Mouse (Mus musculus): ENCODE data around the gene Lamp1. TPM values are rescaled to one million over a fixed set of nuclear protein-coding genes. Genes with fewer than 3 reads are reported as not detected.

The Lamp1 gene
- 10 to 100 TPM; 12.6 to 25.2 TPM for polyA plus RNA-seq (2017; shearing (Covaris generic))

- ATAC-seq, result peak; percentile 90
Observed at GRCm38 (mm10) chr8:13158718-13159376, at the start of gene Lamp1. Gene Lamp1 (plus strand): TSS chr8:13159161.

- no peak for ATAC-seq
Observed at GRCm38 (mm10) chr8:13109416-13109960, 49.5 kb upstream of the Lamp1 start.

- ATAC-seq, result no peak
Observed at GRCm38 (mm10) chr8:13111917-13112316, 47.0 kb upstream of the Lamp1 start.

GRCm38 (mm10) chr8:13113232-13113631, 45.7 kb upstream of the Lamp1 start:
- no peak for ATAC-seq

GRCm38 (mm10) chr8:13117096-13117495, 41.9 kb upstream of the Lamp1 start:
- no peak for ATAC-seq

GRCm38 (mm10) chr8:13118516-13118915, 40.4 kb upstream of the Lamp1 start:
- ATAC-seq, result no peak

- no peak for ATAC-seq
Observed at GRCm38 (mm10) chr8:13120882-13121665, 37.9 kb upstream of the Lamp1 start.

GRCm38 (mm10) chr8:13122887-13123421, 36.0 kb upstream of the Lamp1 start:
- no peak for ATAC-seq

- ATAC-seq, result no peak
Observed at GRCm38 (mm10) chr8:13124897-13125296, 34.1 kb upstream of the Lamp1 start.

GRCm38 (mm10) chr8:13132220-13132619, 26.7 kb upstream of the Lamp1 start:
- peak; percentile 66 for ATAC-seq

GRCm38 (mm10) chr8:13139641-13140182, 19.2 kb upstream of the Lamp1 start:
- no peak for ATAC-seq

- ATAC-seq, result no peak
Observed at GRCm38 (mm10) chr8:13141681-13142080, 17.3 kb upstream of the Lamp1 start.

- ATAC-seq, result no peak
Observed at GRCm38 (mm10) chr8:13148476-13148875, 10.5 kb upstream of the Lamp1 start.

- no peak for ATAC-seq
Observed at GRCm38 (mm10) chr8:13149287-13149686, 9.7 kb upstream of the Lamp1 start.

- ATAC-seq, result no peak
Observed at GRCm38 (mm10) chr8:13149866-13150265, 9.1 kb upstream of the Lamp1 start.

- no peak for ATAC-seq
Observed at GRCm38 (mm10) chr8:13150929-13151328, 8.0 kb upstream of the Lamp1 start.

GRCm38 (mm10) chr8:13154099-13154498, 4.9 kb upstream of the Lamp1 start:
- ATAC-seq, result no peak

- ATAC-seq, result no peak
Observed at GRCm38 (mm10) chr8:13155358-13155757, 3.6 kb upstream of the Lamp1 start.

GRCm38 (mm10) chr8:13156327-13157097, 2.4 kb upstream of the Lamp1 start:
- no peak for ATAC-seq

GRCm38 (mm10) chr8:13159377-13159881, 468 bp downstream of the Lamp1 start:
- ATAC-seq, result peak; percentile 48

GRCm38 (mm10) chr8:13160691-13161090, 1.7 kb downstream of the Lamp1 start:
- ATAC-seq, result no peak

GRCm38 (mm10) chr8:13162098-13162497, 3.1 kb downstream of the Lamp1 start:
- no peak for ATAC-seq
